Mouse (Mus musculus) liver, embryonic 14.5 days (tissue): ENCODE data around the gene Olfr1031. TPM values are rescaled to one million over a fixed set of nuclear protein-coding genes. Genes with fewer than 3 reads are reported as not detected.
"Not testable (repeated sequence)": the region's sequence is repeated elsewhere in the genome, so short reads cannot be mapped to it uniquely, and the experiment has no call there.

ENCODE experiments used
- ATAC-seq: fragments of 200-750 bp; cut with Nextera tagmentation; 2 replicates; pipeline ENCODE4 v1.8.0; 2017; ENCODE audit warnings: moderate number of reproducible peaks, mild to moderate bottlenecking, moderate library complexity; ENCODE audit not compliant: insufficient read depth
- DNase-seq, 3 experiments: peaks; one replicate each; pipeline ENCODE4 v3.0.0-alpha.2; 2012 to 2013; ENCODE audit warnings: low read depth in 3 of 3, low spot score in 3 of 3
- H3K27ac ChIP-seq: fragments of 300-500 bp; sonication (generic); 2 replicates; pipeline ENCODE4 v1.5.1; 2014; ENCODE audit warnings: moderate library complexity, mild to moderate bottlenecking, control low read depth, inconsistent platforms
- H3K27me3 ChIP-seq: fragments of 300-500 bp; sonication (generic); 2 replicates; pipeline ENCODE4 v1.6.1; 2014; ENCODE audit warnings: mild to moderate bottlenecking, low read length, moderate library complexity; ENCODE audit not compliant: control insufficient read depth, insufficient read depth
- H3K36me3 ChIP-seq: fragments of 300-500 bp; sonication (generic); replicated peaks from 2 replicates; pipeline ENCODE4 v1.6.1; 2014; ENCODE audit warnings: low read depth; ENCODE audit not compliant: control insufficient read depth, insufficient read depth
- H3K4me1 ChIP-seq, 2 experiments: fragments of 200-500 bp in 1 of 2; fragments of 300-500 bp in 1 of 2; sonication (generic) in 1 of 2; replicated peaks; 2 replicates each; pipeline ENCODE4 v1.6.1; 2012 to 2014; ENCODE audit warnings: antibody characterized with exemption in 1 of 2, inconsistent platforms in 1 of 2, low read length in 1 of 2; ENCODE audit not compliant: control insufficient read depth in 2 of 2, insufficient read depth in 2 of 2
- H3K4me2 ChIP-seq: fragments of 300-500 bp; sonication (generic); 2 replicates; pipeline ENCODE4 v1.6.1; 2014; ENCODE audit warnings: low read depth, mild to moderate bottlenecking, control low read depth, moderate library complexity
- H3K4me3 ChIP-seq, 2 experiments: fragments of 200-500 bp in 1 of 2; fragments of 300-500 bp in 1 of 2; sonication (generic) in 1 of 2; 2 replicates each; pipeline ENCODE4 v1.5.1; 2012 to 2014; ENCODE audit warnings: low read depth in 2 of 2, low read length in 2 of 2, mild to moderate bottlenecking in 2 of 2, control low read depth in 1 of 2, inconsistent platforms in 1 of 2, moderate library complexity in 1 of 2; ENCODE audit not compliant: insufficient read depth in 1 of 2
- H3K9ac ChIP-seq: fragments of 300-500 bp; sonication (generic); replicated peaks from 2 replicates; pipeline ENCODE4 v1.6.1; 2014; ENCODE audit warnings: mild to moderate bottlenecking, control low read depth, moderate library complexity
- H3K9me3 ChIP-seq: fragments of 300-500 bp; sonication (generic); 2 replicates; pipeline ENCODE4 v1.6.1; 2016; ENCODE audit warnings: low read length, mixed read lengths; ENCODE audit not compliant: control insufficient read depth
- CTCF ChIP-seq: IDR thresholded peaks from 2 replicates; pipeline ENCODE4 v1.5.1; 2016; ENCODE audit warnings: antibody characterized with exemption, low read depth, control low read depth
- EP300 ChIP-seq: IDR thresholded peaks from 2 replicates; pipeline ENCODE4 v1.6.1; 2016; ENCODE audit warnings: antibody characterized with exemption, low read depth
- WGBS: fragments of 180-500 bp; shearing (Covaris S2); extraction: QIAGEN DNeasy Blood & Tissue Kit; methylation state at CpG from one replicate; pipeline ENCODE4 v1.1.7; 2014; ENCODE audit not compliant: insufficient replicate concordance; 5-methylcytosine and 5-hydroxymethylcytosine counted together
- polyA plus RNA-seq, 2 experiments: library from polyadenylated mRNA; depleted of rRNA in 1 of 2; stranded (reverse) in 1 of 2; unstranded in 1 of 2; fragments of >200 nt; fragmentation: Nextera tagmentation in 1 of 2; extraction: Ambion mirVana in 1 of 2; gene quantifications; 2 replicates each; pipeline versions ENCODE4 v1.2.1 to v1.2.3; 2012 to 2014

The Olfr1031 gene
- not detected in 2 replicates for polyA plus RNA-seq (2012; rRNA removed)
- not detected in 2 replicates for polyA plus RNA-seq (2014; fragmentation: Nextera tagmentation; extraction: Ambion mirVana)

- H3K4me2 ChIP-seq: no peak within 1 kb of the TSS
- H3K27ac ChIP-seq: no peak within 1 kb of the TSS
- no peak within 1 kb of the TSS for H3K9ac ChIP-seq
- H3K4me1 ChIP-seq: no peaks in the 10 kb centered on the region
- no peak for TF ChIP-seq EP300
- no peak for TF ChIP-seq CTCF
- no peak for DNase-seq
- H3K9me3 ChIP-seq: no peaks in the 10 kb centered on the region
- H3K4me3 ChIP-seq: no peak within 1 kb of the TSS
- WGBS: 23% methylated on average over 3 of the region's 3 CpGs
- H3K36me3 ChIP-seq: no peaks in the 10 kb centered on the region
- H3K27me3 ChIP-seq: no peaks in the 10 kb centered on the region
- ATAC-seq: no peak
Observed at GRCm38 (mm10) chr2:85990004-85990403, at the start of gene Olfr1031. Olfr1031 (plus strand) TSS chr2:85990304.

GRCm38 (mm10) chr2:85950137-85950536, 40.0 kb upstream of the Olfr1031 start, which contains the start of gene Olfr1028:
Olfr1028 (plus strand) TSS chr2:85950437.
- Histone ChIP-seq H3K27me3 (no peaks in the 10 kb centered on the region), H3K27ac (no peak within 1 kb of the TSS), H3K9ac (no peak within 1 kb of the TSS), H3K36me3 (no peaks in the 10 kb centered on the region), H3K4me3 (no peak within 1 kb of the TSS), H3K4me1 (no peaks in the 10 kb centered on the region), H3K9me3 (no peaks in the 10 kb centered on the region), H3K4me2 (no peak within 1 kb of the TSS)
- ATAC-seq (no peak), DNase-seq (no peak)
- TF ChIP-seq EP300 (no peak), CTCF (no peak)
- 28% methylated on average over 1 of the region's 1 CpGs for WGBS

GRCm38 (mm10) chr2:85973595-85973994, 16.5 kb upstream of the Olfr1031 start, which contains the start of gene Olfr1029:
Olfr1029 (plus strand) TSS chr2:85973895.
- 56% methylated on average over 2 of the region's 2 CpGs for WGBS
- TF ChIP-seq EP300 (no peak), CTCF (no peak)
- no peaks in the 10 kb centered on the region for H3K9me3 ChIP-seq
- H3K4me1 ChIP-seq: no peaks in the 10 kb centered on the region
- H3K27ac ChIP-seq: no peak within 1 kb of the TSS
- no peak within 1 kb of the TSS for H3K9ac ChIP-seq
- H3K36me3 ChIP-seq: no peaks in the 10 kb centered on the region
- DNase-seq (no peak), ATAC-seq (no peak)
- H3K4me3 ChIP-seq: no peak within 1 kb of the TSS
- no peaks in the 10 kb centered on the region for H3K27me3 ChIP-seq
- H3K4me2 ChIP-seq: no peak within 1 kb of the TSS

- no peak within 1 kb of the TSS for H3K4me2 ChIP-seq
- DNase-seq: no peak
- no peak for TF ChIP-seq CTCF
- TF ChIP-seq EP300: no peak
- 44% methylated on average over 1 of the region's 1 CpGs for WGBS
- no peaks in the 10 kb centered on the region for H3K36me3 ChIP-seq
- H3K9ac ChIP-seq: no peak within 1 kb of the TSS
- no peaks in the 10 kb centered on the region for H3K4me1 ChIP-seq
- H3K9me3 ChIP-seq: no peaks in the 10 kb centered on the region
- no peak within 1 kb of the TSS for H3K27ac ChIP-seq
- no peaks in the 10 kb centered on the region for H3K27me3 ChIP-seq
- H3K4me3 ChIP-seq: no peak within 1 kb of the TSS
- ATAC-seq: no peak
Observed at GRCm38 (mm10) chr2:85978976-85979375, 11.1 kb upstream of the Olfr1031 start, which contains the start of gene Olfr1030. Olfr1030 (plus strand) TSS chr2:85979276.

- 63% methylated on average over 7 of the region's 7 CpGs for WGBS
Observed at GRCm38 (mm10) chr2:86005240-86005639, 15.1 kb downstream of the Olfr1031 start, which contains the start of gene Olfr1032. Olfr1032 (plus strand) TSS chr2:86005540.

GRCm38 (mm10) chr2:86020406-86020805, 30.3 kb downstream of the Olfr1031 start, which contains the start of gene Olfr1033:
Olfr1033 (plus strand) TSS chr2:86020633.
- Histone ChIP-seq H3K4me2 (peak within 1 kb of the TSS; percentile 36), H3K4me3 (peak within 1 kb of the TSS; percentile 16 to 24; a peak in 3 of 4 replicates)
- H3K27me3 ChIP-seq, H3K27ac ChIP-seq, H3K36me3 ChIP-seq, H3K4me1 ChIP-seq, H3K9ac ChIP-seq, H3K9me3 ChIP-seq, DNase-seq, ATAC-seq: not testable (repeated sequence)
- 0% methylated on average over 10 of the region's 11 CpGs for WGBS

More at GRCm38 (mm10) chr2:86005240-86005639, 15.1 kb downstream of the Olfr1031 start, which contains the start of gene Olfr1032:
- ATAC-seq (no peak), DNase-seq (no peak)
- Histone ChIP-seq H3K4me3 (no peak within 1 kb of the TSS), H3K9ac (no peak within 1 kb of the TSS), H3K4me1 (no peaks in the 10 kb centered on the region), H3K36me3 (no peaks in the 10 kb centered on the region), H3K4me2 (no peak within 1 kb of the TSS), H3K27ac (no peak within 1 kb of the TSS), H3K9me3 (no peaks in the 10 kb centered on the region), H3K27me3 (no peaks in the 10 kb centered on the region)
- TF ChIP-seq EP300: no peak
- TF ChIP-seq CTCF: no peak

- H3K4me1 ChIP-seq, H3K9ac ChIP-seq, ATAC-seq, H3K4me3 ChIP-seq, DNase-seq, H3K27me3 ChIP-seq, H3K4me2 ChIP-seq, H3K9me3 ChIP-seq, H3K27ac ChIP-seq, H3K36me3 ChIP-seq: not testable (repeated sequence)
- 72% methylated on average over 2 of the region's 9 CpGs for WGBS
Observed at GRCm38 (mm10) chr2:86021518-86021917, 31.4 kb downstream of the Olfr1031 start.
